Mouse (Mus musculus): Measurements from ENCODE around the gene Slc15a1. TPM values are rescaled to one million over a fixed set of nuclear protein-coding genes. Genes with fewer than 3 reads are reported as not detected.

The Slc15a1 gene
- polyA plus RNA-seq, 2 experiments, result not detected

- Histone ChIP-seq H3K4me1 (replicated peaks; ENCODE audit: control insufficient read depth in 2 of 2, insufficient read depth in 2 of 2, low read length in 1 of 2) (peaks cover 0 to 3% of the 10 kb centered on the region in 2 experiments; a peak in 1 of 4 replicates), H3K9me3 (ENCODE audit: control insufficient read depth, low read length) (no peaks in the 10 kb centered on the region), H3K4me3 (ENCODE audit: insufficient read depth in 1 of 2, low read depth in 2 of 2, low read length in 2 of 2) (no peak overlapping the region), H3K27ac (no peak overlapping the region), H3K9ac (replicated peaks) (no peak overlapping the region), H3K27me3 (ENCODE audit: control insufficient read depth, insufficient read depth, low read length) (no peaks in the 10 kb centered on the region), H3K36me3 (replicated peaks; ENCODE audit: control insufficient read depth, insufficient read depth, low read depth) (no peaks in the 10 kb centered on the region), H3K4me2 (ENCODE audit: low read depth) (no peak overlapping the region)
- TF ChIP-seq EP300 (IDR thresholded peaks at IDR 0.05; ENCODE audit: low read depth), result no peak
- no peak for TF ChIP-seq CTCF (IDR thresholded peaks at IDR 0.05; ENCODE audit: low read depth)
- 68% methylated on average over 4 of the region's 4 CpGs for whole genome bisulfite sequencing (ENCODE audit: insufficient replicate concordance)
- DNase-seq (ENCODE audit: low read depth in 3 of 3, low spot score in 3 of 3) (no peak), ATAC-seq (ENCODE audit: insufficient read depth) (no peak)
Observed at GRCm38 (mm10) chr14:121466501-121466900, 38.6 kb downstream of the Slc15a1 start.

DNA sequence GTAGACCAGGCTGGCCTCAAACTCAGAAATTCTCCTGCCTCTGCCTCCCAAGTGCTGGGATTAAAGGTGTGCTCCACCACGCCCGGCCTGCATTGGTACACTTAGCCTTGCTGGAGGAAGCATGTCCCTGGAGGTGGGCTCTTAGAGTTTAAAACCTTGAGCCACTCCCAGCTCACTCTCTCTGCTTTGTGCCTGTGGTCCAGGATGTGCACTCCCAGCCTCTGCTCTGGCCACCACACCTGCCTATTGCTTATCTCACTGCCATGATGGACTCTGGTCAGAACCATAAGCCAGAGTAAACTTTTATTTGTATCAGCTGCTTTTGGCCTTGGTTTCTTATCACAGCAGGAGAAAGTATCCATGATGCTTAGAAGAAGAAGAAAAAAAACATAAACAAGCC, 40.7 kb downstream of the Slc15a1 start:
- Histone ChIP-seq H3K4me3 (ENCODE audit: insufficient read depth in 1 of 2, low read depth in 2 of 2, low read length in 2 of 2) (no peak overlapping the region), H3K9ac (replicated peaks) (no peak overlapping the region), H3K4me2 (ENCODE audit: low read depth) (no peak overlapping the region), H3K27me3 (ENCODE audit: control insufficient read depth, insufficient read depth, low read length) (no peaks in the 10 kb centered on the region), H3K4me1 (replicated peaks; ENCODE audit: control insufficient read depth in 2 of 2, insufficient read depth in 2 of 2, low read length in 1 of 2) (no peaks in the 10 kb centered on the region), H3K9me3 (ENCODE audit: control insufficient read depth, low read length) (no peaks in the 10 kb centered on the region), H3K27ac (no peak overlapping the region), H3K36me3 (replicated peaks; ENCODE audit: control insufficient read depth, insufficient read depth, low read depth) (no peaks in the 10 kb centered on the region)
- DNase-seq (ENCODE audit: low read depth in 3 of 3, low spot score in 3 of 3) (no peak), ATAC-seq (ENCODE audit: insufficient read depth) (no peak)
- no peak for TF ChIP-seq EP300 (IDR thresholded peaks at IDR 0.05; ENCODE audit: low read depth)
- TF ChIP-seq CTCF (IDR thresholded peaks at IDR 0.05; ENCODE audit: low read depth), result no peak
- WGBS (ENCODE audit: insufficient replicate concordance), result 75% methylated on average over 2 of the region's 2 CpGs

- Histone ChIP-seq H3K27ac (no peak overlapping the region), H3K4me2 (ENCODE audit: low read depth) (no peak overlapping the region), H3K9me3 (ENCODE audit: control insufficient read depth, low read length) (no peaks in the 10 kb centered on the region), H3K36me3 (replicated peaks; ENCODE audit: control insufficient read depth, insufficient read depth, low read depth) (no peaks in the 10 kb centered on the region), H3K27me3 (ENCODE audit: control insufficient read depth, insufficient read depth, low read length) (no peaks in the 10 kb centered on the region), H3K9ac (replicated peaks) (no peak overlapping the region), H3K4me3 (ENCODE audit: insufficient read depth in 1 of 2, low read depth in 2 of 2, low read length in 2 of 2) (no peak overlapping the region), H3K4me1 (replicated peaks; ENCODE audit: control insufficient read depth in 2 of 2, insufficient read depth in 2 of 2, low read length in 1 of 2) (no peaks in the 10 kb centered on the region)
- ATAC-seq (ENCODE audit: insufficient read depth) (no peak), DNase-seq (ENCODE audit: low read depth in 3 of 3, low spot score in 3 of 3) (no peak)
- no peak for TF ChIP-seq CTCF (IDR thresholded peaks at IDR 0.05; ENCODE audit: low read depth)
- TF ChIP-seq EP300 (IDR thresholded peaks at IDR 0.05; ENCODE audit: low read depth), result no peak
- WGBS (ENCODE audit: insufficient replicate concordance), result 72% methylated on average over 5 of the region's 5 CpGs
Observed at GRCm38 (mm10) chr14:121462756-121463155, 42.3 kb downstream of the Slc15a1 start.

- no peak overlapping the region for H3K9ac ChIP-seq (replicated peaks)
- H3K4me1 ChIP-seq (replicated peaks; ENCODE audit: control insufficient read depth in 2 of 2, insufficient read depth in 2 of 2, low read length in 1 of 2), result peaks cover 0 to 2% of the 10 kb centered on the region in 2 experiments; a peak in 1 of 4 replicates
- TF ChIP-seq EP300 (IDR thresholded peaks at IDR 0.05; ENCODE audit: low read depth) (no peak), CTCF (IDR thresholded peaks at IDR 0.05; ENCODE audit: low read depth) (no peak)
- no peaks in the 10 kb centered on the region for H3K27me3 ChIP-seq (ENCODE audit: control insufficient read depth, insufficient read depth, low read length)
- H3K4me3 ChIP-seq (ENCODE audit: insufficient read depth in 1 of 2, low read depth in 2 of 2, low read length in 2 of 2), result no peak overlapping the region
- no peak overlapping the region for H3K4me2 ChIP-seq (ENCODE audit: low read depth)
- 46% methylated on average over 3 of the region's 3 CpGs for WGBS (ENCODE audit: insufficient replicate concordance)
- DNase-seq (ENCODE audit: low read depth in 3 of 3, low spot score in 3 of 3) (no peak), ATAC-seq (ENCODE audit: insufficient read depth) (no peak)
- no peaks in the 10 kb centered on the region for H3K36me3 ChIP-seq (replicated peaks; ENCODE audit: control insufficient read depth, insufficient read depth, low read depth)
- no peak overlapping the region for H3K27ac ChIP-seq
- H3K9me3 ChIP-seq (ENCODE audit: control insufficient read depth, low read length), result no peaks in the 10 kb centered on the region
Observed at GRCm38 (mm10) chr14:121460966-121461365, 44.1 kb downstream of the Slc15a1 start.

GRCm38 (mm10) chr14:121458521-121458920, 46.5 kb downstream of the Slc15a1 start:
- H3K4me3 ChIP-seq (ENCODE audit: insufficient read depth in 1 of 2, low read depth in 2 of 2, low read length in 2 of 2), result no peak overlapping the region
- H3K27ac ChIP-seq, result no peak overlapping the region
- H3K4me1 ChIP-seq (replicated peaks; ENCODE audit: control insufficient read depth in 2 of 2, insufficient read depth in 2 of 2, low read length in 1 of 2), result peaks cover 0 to 4% of the 10 kb centered on the region in 2 experiments; a peak in 1 of 4 replicates
- H3K36me3 ChIP-seq (replicated peaks; ENCODE audit: control insufficient read depth, insufficient read depth, low read depth), result no peaks in the 10 kb centered on the region
- H3K9me3 ChIP-seq (ENCODE audit: control insufficient read depth, low read length), result no peaks in the 10 kb centered on the region
- TF ChIP-seq CTCF (IDR thresholded peaks at IDR 0.05; ENCODE audit: low read depth) (no peak), EP300 (IDR thresholded peaks at IDR 0.05; ENCODE audit: low read depth) (no peak)
- no peak overlapping the region for H3K4me2 ChIP-seq (ENCODE audit: low read depth)
- no peak for ATAC-seq (ENCODE audit: insufficient read depth)
- WGBS (ENCODE audit: insufficient replicate concordance), result 64% methylated on average over 1 of the region's 1 CpGs
- no peak overlapping the region for H3K9ac ChIP-seq (replicated peaks)
- no peaks in the 10 kb centered on the region for H3K27me3 ChIP-seq (ENCODE audit: control insufficient read depth, insufficient read depth, low read length)
- no peak for DNase-seq (ENCODE audit: low read depth in 3 of 3, low spot score in 3 of 3)
